Mouse (Mus musculus): ENCODE measurements at regions not wholly inside any gene's neighbourhood (a gene's known extent, or its start where the extent isn't known, plus 50 kb on each side); places are given as distances from the start of the nearest gene placed in this dataset.

DNA sequence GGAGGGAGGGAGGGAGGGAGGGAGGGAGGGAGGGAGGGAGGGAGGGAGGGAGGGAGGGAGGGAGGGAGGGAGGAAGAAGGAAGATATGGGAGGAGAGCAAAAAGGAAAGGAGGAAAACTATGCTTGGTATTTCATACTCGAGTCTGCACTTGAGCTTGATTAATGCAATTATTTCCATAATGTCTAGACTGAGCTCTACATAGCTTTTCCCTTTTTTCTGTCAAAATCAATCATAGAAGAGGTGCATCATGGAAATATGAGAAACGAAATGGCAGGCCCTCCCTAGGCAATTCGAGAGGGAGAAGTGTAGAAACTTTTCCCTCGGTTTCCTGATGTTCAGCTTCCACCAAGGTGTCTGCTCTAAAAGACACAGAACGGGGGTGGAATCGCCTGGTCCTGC is 417.6 kb downstream of the Plk2 start:
- DNase-seq: no peak

- DNase-seq: no peak
Observed at GRCm38 (mm10) chr13:110814066-110814465, 419.2 kb downstream of the Plk2 start.

DNA sequence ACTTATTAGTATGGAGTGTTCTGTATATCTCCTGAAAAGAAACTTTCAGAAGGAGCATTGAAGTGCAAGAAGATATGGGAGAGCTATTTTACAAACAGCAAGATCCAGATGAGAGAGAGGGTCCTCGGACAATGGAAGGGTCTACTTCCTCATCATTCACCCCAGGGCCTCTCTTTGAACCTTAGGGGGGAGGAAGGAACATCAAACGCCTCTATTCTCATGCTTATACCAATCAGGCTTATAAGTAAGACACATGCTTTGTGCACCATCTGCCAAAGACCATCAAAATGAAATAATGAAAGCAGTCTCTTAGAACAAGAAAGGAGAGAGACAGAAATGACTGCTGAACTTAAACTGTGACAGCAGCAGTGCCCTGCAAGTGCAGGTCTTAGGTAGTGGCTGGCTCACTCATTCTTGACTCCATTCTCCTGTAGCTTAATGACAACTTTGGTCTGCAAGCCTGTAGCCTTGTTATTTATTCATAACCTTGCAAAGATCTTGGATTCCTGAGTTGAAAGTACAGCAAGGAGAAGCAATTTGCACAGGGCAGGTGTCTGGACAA is 424.5 kb downstream of the Plk2 start:
- no peak for DNase-seq

GRCm38 (mm10) chr13:110824878-110825277 is 429.9 kb upstream of the Actbl2 start:
- DNase-seq: no peak

DNA sequence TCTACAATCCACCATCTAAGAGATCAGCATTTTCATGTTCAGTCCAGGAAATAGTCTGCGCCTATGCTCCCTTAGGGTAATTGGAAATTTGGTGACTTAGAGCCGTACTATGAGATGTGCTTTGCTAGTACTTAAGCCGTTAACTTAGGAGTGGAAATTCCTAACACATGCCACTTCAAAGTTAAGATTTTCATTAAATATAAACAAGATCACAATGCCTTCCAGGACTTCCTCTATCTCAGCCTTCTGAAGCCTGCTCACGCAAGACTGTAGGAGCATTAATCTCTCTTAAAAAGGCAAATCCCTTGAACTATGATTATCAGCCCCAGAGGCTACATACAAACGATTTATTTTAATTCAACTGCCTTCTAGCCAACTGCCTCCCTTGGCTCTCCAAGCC is 422.4 kb upstream of the Actbl2 start:
- no peak for DNase-seq

GRCm38 (mm10) chr13:110836936-110837335 is 417.9 kb upstream of the Actbl2 start:
- no peak for DNase-seq

DNA sequence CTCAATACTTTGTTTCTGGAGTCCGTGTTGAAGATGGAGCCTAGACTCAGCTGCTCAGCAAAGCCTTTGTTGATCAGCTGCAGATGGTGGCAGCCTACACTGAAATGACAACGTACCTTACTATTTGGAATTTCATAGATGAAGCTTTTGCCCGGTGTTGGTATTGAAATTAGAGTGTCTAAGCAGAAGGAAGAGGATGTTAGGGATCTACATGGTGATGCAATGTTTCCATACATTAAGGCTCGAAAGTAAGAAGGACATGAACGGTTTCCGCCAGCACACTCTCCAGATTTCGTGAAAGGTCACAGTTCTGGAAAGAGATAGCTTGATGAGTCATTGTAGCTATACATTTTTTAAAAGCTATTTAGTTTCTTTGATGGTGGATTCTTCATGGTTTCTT is 412.9 kb upstream of the Actbl2 start:
- DNase-seq: peak; percentile 16

DNA sequence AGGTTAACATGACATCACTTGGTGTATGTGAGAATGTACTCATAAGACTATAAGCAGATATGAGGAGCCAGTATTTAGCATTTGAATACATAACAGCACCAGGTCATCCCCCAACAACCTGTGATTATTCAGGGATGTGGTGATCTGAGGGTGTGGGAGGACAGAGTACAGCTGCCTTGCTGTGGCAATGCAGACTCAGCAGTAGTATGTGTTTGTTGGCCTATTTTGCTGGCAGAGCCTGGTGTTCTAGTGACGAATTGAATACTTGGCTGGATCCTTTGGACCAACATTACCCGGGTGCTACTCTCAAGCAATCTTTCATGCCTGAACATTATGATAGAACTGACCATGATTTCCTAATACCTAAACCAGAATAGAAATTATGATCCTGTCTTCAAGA is 409.1 kb upstream of the Actbl2 start:
- no peak for DNase-seq

DNA sequence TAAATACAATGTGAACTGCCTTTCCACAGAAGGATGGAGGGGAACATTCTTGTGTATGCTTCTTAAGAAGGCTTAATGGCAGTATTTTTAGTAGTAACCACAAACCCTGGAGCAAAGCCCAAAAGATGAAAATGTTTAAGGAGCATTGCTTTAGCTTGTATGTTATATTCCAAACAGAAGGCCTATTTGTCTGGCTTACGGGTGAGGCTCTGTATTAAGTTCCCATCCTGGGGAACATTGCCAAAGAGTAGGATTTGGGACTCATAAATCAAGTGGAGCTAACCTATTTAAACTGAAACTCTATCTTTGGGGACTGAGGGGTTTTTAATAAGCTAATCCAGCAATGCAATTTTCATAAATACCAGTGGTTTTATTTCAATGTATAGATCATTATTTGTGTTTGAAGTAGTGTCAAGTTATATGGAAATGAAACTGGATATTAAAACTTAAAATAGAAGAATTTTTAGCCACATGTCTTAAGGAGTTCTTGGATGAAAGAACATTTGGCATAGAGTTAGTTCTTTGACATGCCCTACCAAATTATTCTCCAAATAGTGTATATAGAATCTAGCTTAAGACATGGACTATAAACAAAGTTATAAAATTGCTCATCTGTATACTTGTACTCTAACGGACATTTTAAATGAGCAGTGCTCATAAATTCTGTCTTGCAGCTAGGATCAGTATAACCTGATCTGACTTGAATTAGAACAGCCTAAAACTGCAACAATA is 401.7 kb upstream of the Actbl2 start:
- DNase-seq: no peak

DNA sequence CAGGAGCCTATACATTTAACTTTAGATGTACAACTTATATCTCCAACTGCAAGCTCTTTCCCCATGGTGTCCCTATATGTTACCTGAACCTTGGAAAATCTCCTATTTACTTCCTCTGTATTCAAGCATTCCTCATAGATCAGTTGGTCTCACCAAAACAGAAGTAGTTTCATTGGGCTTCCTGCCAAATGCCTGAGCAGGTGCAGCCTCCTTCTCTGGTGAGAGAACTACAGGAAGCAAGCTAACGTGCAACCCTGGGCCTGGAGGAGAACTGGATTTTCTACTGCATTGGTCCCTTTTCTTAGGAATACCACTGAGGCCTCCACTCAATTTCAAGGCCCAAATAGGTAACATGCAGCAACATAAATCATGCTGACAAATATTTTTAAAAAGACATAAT is 400.6 kb upstream of the Actbl2 start:
- DNase-seq: no peak

DNA sequence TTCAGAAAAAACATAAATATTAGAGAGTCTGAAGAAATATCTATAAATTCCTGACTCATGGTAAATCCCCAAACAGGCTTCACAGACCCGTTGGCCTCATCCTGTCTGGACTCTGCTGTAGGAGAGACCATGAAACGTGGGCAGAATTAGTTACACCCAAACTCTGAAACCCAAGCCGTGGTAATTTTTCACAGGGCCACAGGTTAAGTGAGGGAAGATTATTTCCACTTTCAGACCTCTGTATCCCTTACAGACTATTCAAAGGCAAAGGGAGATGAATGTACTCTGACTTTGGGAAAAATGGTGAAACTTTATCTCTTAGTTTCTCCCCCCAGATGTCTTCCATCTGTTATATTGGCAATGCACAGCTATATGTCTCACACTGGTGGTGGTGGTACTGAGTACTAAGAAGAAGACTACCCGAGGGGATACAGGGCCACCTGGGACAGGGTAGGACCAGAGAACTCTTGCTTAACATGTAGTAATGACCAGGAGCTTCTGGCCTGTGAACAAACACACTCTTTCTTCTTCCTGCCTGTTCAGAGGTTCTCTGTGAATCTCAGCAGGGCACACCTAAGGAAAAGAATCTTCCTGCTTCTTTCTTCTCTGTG is 388.8 kb upstream of the Actbl2 start:
- DNase-seq: no peak

GRCm38 (mm10) chr13:110866713-110867112 is 388.1 kb upstream of the Actbl2 start:
- no peak for DNase-seq

DNA sequence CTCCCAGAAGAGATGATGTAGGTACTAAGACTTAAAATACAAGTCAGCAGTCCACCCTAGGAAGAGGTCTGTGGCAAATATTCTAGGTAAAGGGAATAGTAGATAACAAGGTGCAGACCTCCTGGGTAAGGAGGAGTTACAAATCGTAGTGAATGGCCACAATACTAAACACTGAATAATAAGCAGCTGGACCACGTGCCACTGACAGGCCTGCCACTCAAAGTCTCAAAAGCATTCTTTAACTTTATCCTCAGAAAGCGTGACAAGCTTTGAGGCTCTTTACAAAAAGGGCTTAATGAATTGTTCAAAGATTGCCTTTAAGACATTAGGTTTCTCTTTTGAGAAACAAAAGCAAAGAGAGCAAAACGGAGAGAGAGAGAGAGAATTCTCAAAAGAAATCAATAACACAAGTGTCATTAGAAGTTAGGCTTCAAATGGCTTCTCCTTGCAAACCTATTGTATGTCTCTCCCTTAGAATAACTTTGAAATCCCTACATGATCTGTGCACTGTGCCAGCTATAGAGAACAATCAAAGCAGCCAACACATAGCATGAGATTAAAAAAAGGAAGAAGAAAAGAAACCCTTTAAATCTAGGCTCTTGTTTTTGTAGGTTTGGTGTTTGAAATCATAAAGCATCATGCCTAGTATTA is 383.6 kb upstream of the Actbl2 start:
- no peak for DNase-seq

GRCm38 (mm10) chr13:110871776-110872135 is 383.1 kb upstream of the Actbl2 start:
- no peak for DNase-seq

DNA sequence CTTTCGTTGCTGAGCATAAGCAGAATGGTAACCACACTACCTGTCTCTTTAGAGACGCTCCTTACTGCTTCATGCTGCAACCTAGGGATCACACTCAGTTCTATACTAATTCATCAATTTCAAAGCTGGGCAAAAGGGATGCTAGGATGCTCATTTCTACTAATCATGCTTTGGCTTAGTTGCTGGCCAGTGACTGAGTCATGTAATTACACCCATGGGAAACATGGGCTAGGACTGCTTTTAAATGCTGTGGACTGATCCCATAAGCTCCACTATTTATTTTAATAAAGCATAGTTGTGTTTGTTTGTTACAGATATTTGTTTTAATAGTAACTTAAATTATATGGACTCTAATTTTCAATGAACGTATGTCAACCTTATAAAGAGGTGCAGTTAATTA is 373.2 kb upstream of the Actbl2 start:
- DNase-seq: no peak

- DNase-seq: peak; percentile 19
Observed at GRCm38 (mm10) chr13:110882173-110882572, 372.6 kb upstream of the Actbl2 start.

DNA sequence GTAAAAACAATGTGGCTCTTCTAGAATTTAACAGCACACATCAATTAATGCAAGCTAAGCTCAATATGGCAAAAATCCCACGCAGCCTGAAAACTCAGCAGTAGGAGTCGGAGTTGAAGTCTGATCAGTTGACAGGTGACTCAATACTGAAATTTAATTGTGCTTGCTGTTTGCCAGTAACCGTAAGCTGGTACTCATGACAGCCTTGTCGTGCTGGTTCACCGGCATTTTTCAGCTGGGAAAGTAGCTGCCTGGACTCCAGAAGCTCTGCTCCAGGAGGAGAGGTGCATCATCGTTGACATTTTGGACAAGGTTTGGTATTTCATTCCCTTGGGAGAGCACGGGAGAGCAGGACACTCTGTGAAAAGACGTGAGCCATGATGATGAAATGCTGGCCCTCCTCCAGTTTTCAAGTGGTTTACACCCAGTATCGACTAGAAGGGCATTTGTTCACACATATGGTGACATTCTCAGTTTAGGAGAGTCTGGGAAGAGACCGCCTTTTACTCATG is 372.1 kb upstream of the Actbl2 start:
- DNase-seq: peak; percentile 79

GRCm38 (mm10) chr13:110893909-110894308 is 360.9 kb upstream of the Actbl2 start:
- DNase-seq: no peak

GRCm38 (mm10) chr13:110895349-110895748 is 359.5 kb upstream of the Actbl2 start:
- no peak for DNase-seq

DNA sequence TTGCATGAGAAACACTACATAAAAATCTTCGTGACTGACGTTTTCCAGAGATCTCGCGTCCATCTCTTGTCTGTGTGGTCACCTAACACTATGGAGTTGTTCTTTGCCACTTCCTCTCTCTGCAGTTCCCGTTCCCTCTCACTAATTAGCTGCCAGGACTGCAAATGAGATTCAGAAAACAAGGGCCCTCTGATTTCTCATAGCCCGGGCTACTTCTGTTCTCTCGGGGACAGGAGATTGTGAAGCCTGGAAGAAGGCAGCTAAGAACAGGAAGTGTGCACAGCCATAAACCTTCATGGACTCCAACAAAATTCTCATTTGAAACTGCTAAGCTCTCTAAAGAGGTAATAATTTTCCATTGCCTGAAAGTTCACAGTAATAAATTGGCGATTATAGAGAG is 358.9 kb upstream of the Actbl2 start:
- DNase-seq: no peak

- DNase-seq: no peak
Observed at GRCm38 (mm10) chr13:110897621-110898020, 357.2 kb upstream of the Actbl2 start.

- peak; percentile 76 for DNase-seq
Observed at GRCm38 (mm10) chr13:110902994-110903644, 351.7 kb upstream of the Actbl2 start.

DNA sequence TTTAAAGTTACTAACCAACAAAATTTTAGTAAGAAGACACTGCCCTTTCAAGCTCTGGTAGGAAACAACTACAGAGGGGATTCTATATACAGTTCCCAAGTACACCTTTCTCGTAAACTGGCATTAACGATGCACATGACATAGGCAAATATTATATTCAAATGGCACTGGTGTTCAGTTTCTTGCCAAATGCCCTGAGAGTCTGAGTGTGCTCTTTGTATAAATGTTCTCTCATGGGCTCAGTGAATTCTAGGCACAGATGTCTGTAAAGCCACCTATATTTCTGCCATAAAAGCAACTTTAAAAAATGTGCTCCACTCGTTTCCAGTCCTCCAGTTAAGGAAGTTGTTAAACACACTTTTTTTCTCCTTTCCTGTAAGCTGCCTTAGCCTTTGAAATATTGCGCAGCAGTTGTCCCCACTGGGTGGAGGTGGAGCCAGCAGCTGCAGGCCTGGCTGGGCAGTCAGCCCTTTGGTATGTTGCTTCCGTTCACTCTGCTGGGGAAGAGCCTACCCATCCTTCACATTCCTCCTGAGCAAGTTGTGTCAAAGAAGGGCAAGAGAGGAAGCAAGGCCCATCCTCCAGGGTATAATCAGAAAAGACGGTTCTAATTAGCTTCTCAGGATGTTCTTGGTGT is 347.4 kb upstream of the Actbl2 start:
- no peak for DNase-seq
